Mouse (Mus musculus) urinary bladder, adult 2 months (tissue): ENCODE data around the gene Srp54a. TPM values are rescaled to one million over a fixed set of nuclear protein-coding genes. Genes with fewer than 3 reads are reported as not detected.
"Not testable (repeated sequence)": the region's sequence is repeated elsewhere in the genome, so short reads cannot be mapped to it uniquely, and the experiment has no call there.

Experiments
- DNase-seq: peaks from one replicate; pipeline ENCODE4 v3.0.0; 2022; ENCODE audit warnings: low spot score
- polyA plus RNA-seq: library from polyadenylated mRNA; depleted of rRNA; stranded (reverse); fragments of >200 nt; gene quantifications from 2 replicates; pipeline ENCODE4 v1.2.3, GENCODE M21; 2012; rRNA removed

Gene Srp54a
- polyA plus RNA-seq, 1 experiment = 62.8 TPM

DNA sequence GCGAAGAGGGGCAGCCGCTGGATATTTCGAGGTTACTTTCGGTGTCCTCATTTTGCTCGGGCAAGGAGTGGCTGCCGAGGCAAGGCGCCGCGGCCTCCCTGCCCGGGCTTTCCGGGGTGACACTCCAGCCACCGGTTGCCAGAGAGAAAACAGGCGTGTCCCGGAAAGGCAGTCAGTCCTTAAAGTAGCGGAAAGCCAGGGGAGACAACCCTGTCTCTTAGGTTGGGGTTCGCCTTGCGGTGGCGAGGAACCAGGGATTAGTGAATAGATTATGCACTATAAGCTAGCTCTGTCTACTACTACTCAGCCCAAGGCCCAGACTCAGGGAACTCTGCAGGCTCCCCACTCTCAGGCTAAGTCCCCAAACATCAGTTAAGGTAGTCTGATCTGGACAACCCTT, 44.7 kb downstream of the Srp54a start:
- not testable (repeated sequence) for DNase-seq

- DNase-seq = not testable (repeated sequence)
These were observed 55.5 kb downstream of the Srp54a start for GRCm38 (mm10) chr12:55135540-55135939.

GRCm38 (mm10) chr12:55137859-55138258, 57.8 kb downstream of the Srp54a start:
- not testable (repeated sequence) for DNase-seq

GRCm38 (mm10) chr12:55154559-55155448, 74.7 kb downstream of the Srp54a start, which contains the start of gene Srp54b:
TSS of gene Srp54b (plus strand) at chr12:55155104.
- not testable (repeated sequence) for DNase-seq

GRCm38 (mm10) chr12:55155449-55155783, 75.4 kb downstream of the Srp54a start:
- not testable (repeated sequence) for DNase-seq

Other genes with a start within 250 kb of the Srp54a start
- 107 and 161 TPM in 2 replicates for gene Cfl2, start 217.4 kb upstream of the Srp54a start, polyA plus RNA-seq
- not detected in 2 replicates for gene Gm20403, start 93.7 kb upstream of the Srp54a start, polyA plus RNA-seq
- 7.1 and 9.8 TPM in 2 replicates for gene Baz1a, start 65.9 kb upstream of the Srp54a start, polyA plus RNA-seq
- 17.9 and 21.2 TPM in 2 replicates for gene 2700097O09Rik, start 152 bp upstream of the Srp54a start, polyA plus RNA-seq
- 27.9 and 31.6 TPM in 2 replicates for gene Fam177a, start 44.2 kb downstream of the Srp54a start, polyA plus RNA-seq
- gene Srp54b, start 74.8 kb downstream of the Srp54a start, polyA plus RNA-seq = 30.0 and 32.3 TPM in 2 replicates
- not detected in 2 replicates for gene 1700047I17Rik2, start 119.3 kb downstream of the Srp54a start, polyA plus RNA-seq
- 51.7 and 52.6 TPM in 2 replicates for gene Srp54c, start 149.9 kb downstream of the Srp54a start, polyA plus RNA-seq
- 12.3 and 12.9 TPM in 2 replicates for gene 1110008L16Rik, start 219.3 kb downstream of the Srp54a start, polyA plus RNA-seq
- gene Ppp2r3c, start 222.7 kb downstream of the Srp54a start, polyA plus RNA-seq = 8.9 and 9.0 TPM in 2 replicates